Mouse (Mus musculus) hindbrain, embryonic 10.5 days (tissue): ENCODE measurements around the gene Atg4c. TPM values are rescaled to one million over a fixed set of nuclear protein-coding genes. Genes with fewer than 3 reads are reported as not detected.

Experiments used
- DNase-seq: peaks from one replicate; pipeline ENCODE4 v3.0.0-alpha.2; 2017; ENCODE audit warnings: low spot score
- H3K27ac ChIP-seq: fragments of 300-500 bp; sonication (generic); 2 replicates; pipeline ENCODE4 v1.5.1; 2016; ENCODE audit warnings: mild to moderate bottlenecking, moderate library complexity
- H3K27me3 ChIP-seq: fragments of 300-500 bp; sonication (generic); 2 replicates; pipeline ENCODE4 v1.6.1; 2016; ENCODE audit warnings: mild to moderate bottlenecking; ENCODE audit not compliant: poor library complexity, insufficient read depth, severe bottlenecking
- H3K36me3 ChIP-seq: fragments of 300-500 bp; sonication (generic); 2 replicates; pipeline ENCODE4 v1.6.1; 2016; ENCODE audit warnings: mild to moderate bottlenecking, moderate library complexity
- H3K4me1 ChIP-seq: fragments of 300-500 bp; sonication (generic); replicated peaks from 2 replicates; pipeline ENCODE4 v1.6.1; 2016; ENCODE audit warnings: mild to moderate bottlenecking
- H3K4me3 ChIP-seq: fragments of 300-500 bp; sonication (generic); 2 replicates; pipeline ENCODE4 v1.5.1; 2016; ENCODE audit warnings: mild to moderate bottlenecking, moderate library complexity
- H3K9me3 ChIP-seq: fragments of 300-500 bp; sonication (generic); 2 replicates; pipeline ENCODE4 v1.6.1; 2016; ENCODE audit warnings: mild to moderate bottlenecking, moderate library complexity
- WGBS: fragments of 180-500 bp; shearing (Covaris S2); methylation state at CpG from one replicate; pipeline ENCODE4 v1.1.7; 2016; 5-methylcytosine and 5-hydroxymethylcytosine counted together
- polyA plus RNA-seq: library from polyadenylated mRNA; unstranded; fragments of >200 nt; fragmentation: Nextera tagmentation; extraction: Ambion mirVana; gene quantifications from 2 replicates; pipeline ENCODE4 v1.2.1, GENCODE M21; 2016

Gene Atg4c
- polyA plus RNA-seq, 1 experiment from 2014 or later, result 13.0 TPM

DNA sequence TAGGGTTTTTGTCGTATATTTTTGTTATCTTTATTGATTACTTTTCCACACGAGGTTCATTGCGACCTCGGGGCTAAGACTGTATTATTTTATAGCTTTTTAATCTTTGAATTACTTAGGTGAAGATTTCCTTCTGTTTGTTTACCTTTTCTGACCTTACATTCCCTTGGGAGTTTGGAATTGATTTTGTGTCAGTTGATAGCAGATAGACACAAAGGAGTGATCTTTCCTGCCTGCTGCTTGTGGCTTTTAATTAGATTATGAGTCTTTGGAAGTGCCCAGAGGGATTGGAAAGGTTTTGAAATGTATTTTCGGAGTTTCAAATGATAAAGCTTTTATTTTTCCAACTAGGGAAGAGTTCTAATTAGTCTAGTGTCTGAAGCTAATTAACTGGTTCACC, 1.1 kb downstream of the Atg4c start:
- no peaks in the 10 kb centered on the region for H3K27me3 ChIP-seq
- WGBS, result 43% methylated on average over 5 of the region's 5 CpGs
- no peaks in the 10 kb centered on the region for H3K36me3 ChIP-seq
- peaks cover 16% of the 10 kb centered on the region; the same call in 1 of the 2 replicates for H3K4me1 ChIP-seq
- no peak for DNase-seq
- peak overlapping the region; percentile 97; the same call in 1 of the 2 replicates for H3K27ac ChIP-seq
- peak overlapping the region; percentile 81 for H3K4me3 ChIP-seq
- no peaks in the 10 kb centered on the region for H3K9me3 ChIP-seq

- no peaks in the 10 kb centered on the region for H3K36me3 ChIP-seq
- H3K4me3 ChIP-seq, result no peak overlapping the region
- DNase-seq, result no peak
- peaks cover 9% of the 10 kb centered on the region; the same call in 1 of the 2 replicates for H3K4me1 ChIP-seq
- H3K27me3 ChIP-seq, result no peaks in the 10 kb centered on the region
- H3K27ac ChIP-seq, result no peak overlapping the region
- H3K9me3 ChIP-seq, result no peaks in the 10 kb centered on the region
Measured at GRCm38 (mm10) chr4:99198721-99199120, 5.0 kb downstream of the Atg4c start.

DNA sequence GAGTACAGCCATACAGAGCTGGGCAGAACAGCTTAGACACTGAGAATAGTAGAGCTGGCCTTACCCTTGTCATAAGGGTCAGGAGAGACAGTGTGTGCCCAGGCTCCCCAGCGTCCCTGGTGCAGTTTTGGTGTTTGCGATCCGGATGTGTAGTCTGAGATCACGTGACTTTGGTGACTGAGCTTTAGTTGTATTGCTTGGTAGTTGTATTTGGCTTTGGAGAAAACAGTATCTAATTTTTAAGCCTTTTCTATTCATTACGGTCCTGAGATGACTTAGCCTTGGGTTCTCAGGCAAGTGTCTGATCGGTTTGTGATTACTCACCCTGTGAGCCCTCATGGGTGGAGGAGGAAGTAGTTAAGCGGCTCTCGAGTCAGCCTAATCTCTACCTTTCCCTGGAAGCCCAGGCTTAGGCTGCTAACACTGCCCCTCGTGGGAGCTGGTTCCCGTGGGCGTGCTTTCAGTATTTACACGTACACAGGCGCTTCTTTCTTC, 6.1 kb downstream of the Atg4c start:
- DNase-seq, result no peak
- Histone ChIP-seq H3K27ac (no peak overlapping the region), H3K4me3 (no peak overlapping the region), H3K27me3 (no peaks in the 10 kb centered on the region), H3K4me1 (peaks cover 3% of the 10 kb centered on the region; the same call in 1 of the 2 replicates), H3K36me3 (no peaks in the 10 kb centered on the region), H3K9me3 (no peaks in the 10 kb centered on the region)
- 80% methylated on average over 13 of the region's 13 CpGs for WGBS

DNA sequence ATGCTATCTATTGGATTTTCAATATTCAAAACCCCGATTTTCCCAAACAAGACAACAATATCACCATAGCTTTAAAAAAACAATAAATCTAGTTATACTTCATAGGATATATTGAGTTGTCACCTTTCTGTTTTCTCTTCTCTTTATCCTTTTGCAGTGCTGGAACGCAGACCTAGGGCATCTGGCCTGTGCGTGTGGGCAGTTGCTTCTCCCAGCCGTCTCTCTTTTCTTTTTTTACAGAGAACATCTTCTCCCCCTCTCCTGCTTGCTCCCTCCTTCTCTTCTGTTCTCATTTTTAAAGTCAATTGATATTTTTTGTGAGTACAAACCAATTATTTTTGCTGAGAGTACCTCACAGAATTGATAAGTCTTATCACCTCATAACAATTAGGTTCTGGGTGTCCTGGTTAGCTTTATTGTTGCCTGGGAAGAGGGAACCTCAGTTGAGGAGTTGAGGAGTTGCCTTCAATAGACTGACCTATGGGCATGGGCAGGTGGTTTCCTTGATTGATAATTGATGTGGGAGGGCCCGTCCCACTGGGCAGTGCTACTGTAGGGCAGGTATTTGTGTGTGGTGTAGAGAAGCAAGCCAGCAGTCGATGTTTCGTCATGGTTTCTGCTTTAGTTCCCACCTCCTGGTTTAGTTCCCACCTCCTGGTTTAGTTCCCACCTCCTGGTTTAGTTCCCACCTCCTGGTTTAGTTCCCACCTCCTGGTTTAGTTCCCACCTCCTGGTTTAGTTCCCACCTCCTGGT, 6.8 kb downstream of the Atg4c start:
- Histone ChIP-seq H3K4me1 (no peaks in the 10 kb centered on the region), H3K27ac (no peak overlapping the region), H3K27me3 (no peaks in the 10 kb centered on the region), H3K9me3 (no peaks in the 10 kb centered on the region), H3K4me3 (no peak overlapping the region), H3K36me3 (no peaks in the 10 kb centered on the region)
- 91% methylated on average over 7 of the region's 7 CpGs for WGBS
- no peak for DNase-seq

- Histone ChIP-seq H3K27ac (no peak overlapping the region), H3K4me1 (0 out of 2 replicates have a peak, but pooled peaks cover 5% of the 10 kb centered on the region), H3K36me3 (no peaks in the 10 kb centered on the region), H3K9me3 (no peaks in the 10 kb centered on the region), H3K27me3 (no peaks in the 10 kb centered on the region), H3K4me3 (no peak overlapping the region)
- 94% methylated on average over 6 of the region's 6 CpGs for WGBS
- no peak for DNase-seq
Measured at GRCm38 (mm10) chr4:99205773-99206172, 12.0 kb downstream of the Atg4c start.

DNA sequence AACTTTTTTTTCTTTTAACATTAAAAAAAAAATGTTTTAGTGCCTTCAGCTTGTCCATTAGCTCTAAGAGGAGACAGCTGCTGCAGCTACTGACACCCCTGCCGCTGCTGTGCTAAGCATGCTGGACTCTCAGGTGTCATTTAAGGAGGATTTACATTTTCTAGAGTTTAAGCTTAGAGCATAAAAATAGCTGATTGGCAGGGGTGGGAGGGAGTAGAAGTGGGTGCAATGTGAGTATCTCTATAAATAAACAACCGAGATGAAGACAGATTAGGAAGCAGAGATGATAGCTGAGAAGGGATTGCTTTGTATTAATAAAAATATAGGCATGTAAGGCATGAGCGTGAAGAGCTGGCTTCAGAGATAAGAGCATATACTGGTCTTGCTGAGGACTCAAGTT, 12.6 kb downstream of the Atg4c start:
- H3K4me3 ChIP-seq, result no peak overlapping the region
- H3K4me1 ChIP-seq, result 0 out of 2 replicates have a peak, but pooled peaks cover 5% of the 10 kb centered on the region
- no peaks in the 10 kb centered on the region for H3K36me3 ChIP-seq
- H3K27ac ChIP-seq, result no peak overlapping the region
- DNase-seq, result no peak
- WGBS, result 72% methylated on average over 3 of the region's 3 CpGs
- H3K9me3 ChIP-seq, result no peaks in the 10 kb centered on the region
- H3K27me3 ChIP-seq, result no peaks in the 10 kb centered on the region

DNA sequence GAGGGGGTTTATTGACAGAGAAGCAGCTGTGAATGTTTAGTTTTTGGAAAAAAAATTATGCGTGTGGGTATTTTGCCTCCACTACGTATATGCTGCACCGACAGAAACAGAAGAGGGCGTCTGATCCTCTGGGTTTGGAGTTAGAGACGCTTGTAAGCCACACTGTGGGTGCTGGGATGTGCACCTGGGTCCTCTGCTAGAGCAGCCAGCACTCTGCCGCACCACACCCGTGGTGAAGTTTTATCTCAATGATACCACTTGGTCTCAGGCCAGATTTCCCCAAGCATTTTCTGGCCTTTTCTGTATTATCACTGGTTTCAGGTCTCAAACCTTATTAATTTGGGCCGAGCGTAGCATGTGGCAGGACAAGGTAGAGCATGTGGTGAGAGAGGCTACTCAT, 16.4 kb downstream of the Atg4c start:
- H3K4me1 ChIP-seq, result 0 out of 2 replicates have a peak, but pooled peaks cover 5% of the 10 kb centered on the region
- WGBS, result 93% methylated on average over 9 of the region's 9 CpGs
- no peaks in the 10 kb centered on the region for H3K27me3 ChIP-seq
- H3K36me3 ChIP-seq, result 0 out of 2 replicates have a peak, but pooled peaks cover 3% of the 10 kb centered on the region
- DNase-seq, result no peak
- no peaks in the 10 kb centered on the region for H3K9me3 ChIP-seq
- no peak overlapping the region for H3K4me3 ChIP-seq
- H3K27ac ChIP-seq, result no peak overlapping the region

DNA sequence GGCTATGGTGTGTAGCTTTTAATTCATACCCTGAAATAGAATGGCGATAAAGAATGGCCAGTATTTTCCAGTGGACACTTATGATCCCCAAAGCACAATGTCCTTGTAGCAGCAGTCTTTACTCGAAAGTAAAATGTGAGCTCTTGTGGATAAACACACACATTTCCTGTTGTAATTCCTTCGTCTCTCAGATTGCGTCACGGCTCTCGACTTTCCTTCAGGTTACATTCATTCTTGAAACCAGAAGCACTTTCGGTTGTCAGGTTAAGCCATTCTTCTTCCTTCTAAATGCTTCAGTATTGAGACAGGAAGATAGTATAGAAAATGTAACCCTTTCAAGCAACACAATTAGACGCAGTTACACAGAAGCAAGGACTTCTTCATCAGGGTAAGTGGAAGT, 17.9 kb downstream of the Atg4c start:
- no peak for DNase-seq

GRCm38 (mm10) chr4:99213123-99213522, 19.4 kb downstream of the Atg4c start:
- Histone ChIP-seq H3K27me3 (no peaks in the 10 kb centered on the region), H3K27ac (no peak overlapping the region), H3K4me1 (no peaks in the 10 kb centered on the region), H3K4me3 (no peak overlapping the region), H3K36me3 (0 out of 2 replicates have a peak, but pooled peaks cover 5% of the 10 kb centered on the region), H3K9me3 (no peaks in the 10 kb centered on the region)
- 83% methylated on average over 4 of the region's 4 CpGs for WGBS
- no peak for DNase-seq

More for the DNA sequence above, 17.9 kb downstream of the Atg4c start:
- H3K4me3 ChIP-seq, result no peak overlapping the region
- 0 out of 2 replicates have a peak, but pooled peaks cover 5% of the 10 kb centered on the region for H3K36me3 ChIP-seq
- no peaks in the 10 kb centered on the region for H3K9me3 ChIP-seq
- H3K27me3 ChIP-seq, result no peaks in the 10 kb centered on the region
- 85% methylated on average over 8 of the region's 8 CpGs for WGBS
- H3K27ac ChIP-seq, result no peak overlapping the region
- H3K4me1 ChIP-seq, result 0 out of 2 replicates have a peak, but pooled peaks cover 5% of the 10 kb centered on the region

DNA sequence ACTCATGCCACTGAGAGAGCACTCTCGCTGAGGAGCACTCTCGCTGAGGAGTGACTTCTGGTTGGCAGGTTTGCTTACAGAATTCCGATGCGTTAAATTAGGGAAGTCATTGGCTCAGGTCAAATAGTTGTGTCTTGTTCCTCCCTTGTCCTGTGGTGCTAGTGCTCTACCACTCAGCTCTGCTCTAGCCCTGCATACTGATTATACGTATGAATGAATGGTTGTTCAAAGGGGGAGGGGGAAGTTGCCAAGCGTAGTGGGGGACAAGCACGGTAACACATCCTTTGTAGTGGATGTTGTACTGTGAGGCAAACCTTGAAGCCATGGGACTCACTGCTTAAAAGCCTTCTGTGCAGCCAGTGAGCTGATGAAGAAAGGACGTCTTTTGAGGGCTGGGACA, 28.5 kb downstream of the Atg4c start:
- H3K4me1 ChIP-seq, result no peaks in the 10 kb centered on the region; the same call in 1 of the 2 replicates
- DNase-seq, result no peak
- no peak overlapping the region for H3K4me3 ChIP-seq
- WGBS, result 82% methylated on average over 8 of the region's 8 CpGs
- H3K27me3 ChIP-seq, result no peaks in the 10 kb centered on the region
- no peaks in the 10 kb centered on the region for H3K9me3 ChIP-seq
- H3K36me3 ChIP-seq, result peaks cover 30% of the 10 kb centered on the region
- H3K27ac ChIP-seq, result no peak overlapping the region

- 90% methylated on average over 2 of the region's 2 CpGs for WGBS
- DNase-seq, result no peak
Measured at GRCm38 (mm10) chr4:99224790-99225189, 31.1 kb downstream of the Atg4c start.

GRCm38 (mm10) chr4:99227226-99227625, 33.5 kb downstream of the Atg4c start:
- no peak overlapping the region for H3K27ac ChIP-seq
- 76% methylated on average over 6 of the region's 6 CpGs for WGBS
- H3K9me3 ChIP-seq, result no peaks in the 10 kb centered on the region
- H3K4me3 ChIP-seq, result no peak overlapping the region
- peaks cover 25% of the 10 kb centered on the region for H3K36me3 ChIP-seq
- no peaks in the 10 kb centered on the region for H3K27me3 ChIP-seq
- no peak for DNase-seq
- H3K4me1 ChIP-seq, result no peaks in the 10 kb centered on the region; the same call in 1 of the 2 replicates

More at GRCm38 (mm10) chr4:99224790-99225189, 31.1 kb downstream of the Atg4c start:
- Histone ChIP-seq H3K27ac (no peak overlapping the region), H3K4me3 (no peak overlapping the region), H3K4me1 (no peaks in the 10 kb centered on the region; the same call in 1 of the 2 replicates), H3K27me3 (no peaks in the 10 kb centered on the region), H3K9me3 (no peaks in the 10 kb centered on the region), H3K36me3 (peaks cover 30% of the 10 kb centered on the region)

- H3K27me3 ChIP-seq, result no peaks in the 10 kb centered on the region
- no peak overlapping the region for H3K27ac ChIP-seq
- DNase-seq, result no peak
- H3K9me3 ChIP-seq, result no peaks in the 10 kb centered on the region
- peaks cover 28% of the 10 kb centered on the region for H3K36me3 ChIP-seq
- no peaks in the 10 kb centered on the region for H3K4me1 ChIP-seq
- no peak overlapping the region for H3K4me3 ChIP-seq
- 94% methylated on average over 8 of the region's 8 CpGs for WGBS
Measured at GRCm38 (mm10) chr4:99229371-99229770, 35.6 kb downstream of the Atg4c start.
